Mouse (Mus musculus): ENCODE measurements at regions not wholly inside any gene's neighbourhood (a gene's known extent, or its start where the extent isn't known, plus 50 kb on each side); places are given as distances from the start of the nearest gene placed in this dataset.

DNA sequence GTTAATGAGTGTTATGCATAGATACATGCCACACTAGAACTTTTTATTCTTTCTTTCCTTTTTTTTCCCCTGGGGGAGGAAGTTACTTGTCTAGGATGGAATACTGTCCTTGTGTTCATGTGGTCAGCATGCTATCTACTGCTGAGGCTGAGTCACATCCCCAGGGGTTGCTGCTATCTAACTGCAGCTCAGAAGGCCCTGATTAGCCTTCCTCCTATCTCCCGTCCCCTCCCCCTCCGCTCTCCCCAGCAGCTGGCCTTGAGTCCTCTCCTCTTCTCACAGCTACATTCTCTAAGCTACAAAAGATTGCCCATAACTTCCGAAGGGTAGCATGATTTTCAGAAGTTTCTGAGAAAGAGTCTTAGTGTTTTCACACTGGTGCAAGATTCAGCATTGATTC, 168.5 kb downstream of the Fam198b start:
- TF ChIP-seq CTCF (IDR thresholded peaks at IDR 0.05; ENCODE audit: extremely low read depth, insufficient read depth, low read length): no peak
- no peak for TF ChIP-seq POLR2A (IDR thresholded peaks at IDR 0.05; ENCODE audit: extremely low read depth, insufficient read depth, low read length)

Measured in cortical plate, adult 2 months (tissue).